Mouse (Mus musculus) heart, embryonic 11.5 days (tissue): ENCODE data around the gene Sdf2l1. TPM values are rescaled to one million over a fixed set of nuclear protein-coding genes. Genes with fewer than 3 reads are reported as not detected.

Source experiments
- ATAC-seq: fragments of 200-750 bp; cut with Nextera tagmentation; replicated peaks from 2 replicates; pipeline ENCODE4 v1.8.0; 2017; ENCODE audit warnings: moderate library complexity; ENCODE audit not compliant: insufficient number of reproducible peaks, low FRiP score, low TSS enrichment
- H3K27ac ChIP-seq: fragments of 300-500 bp; sonication (generic); 2 replicates; pipeline ENCODE4 v1.5.1; 2014; ENCODE audit warnings: mild to moderate bottlenecking, low read depth, low read length
- H3K27me3 ChIP-seq: fragments of 300-500 bp; sonication (generic); 2 replicates; pipeline ENCODE4 v1.6.1; 2014; ENCODE audit warnings: mild to moderate bottlenecking, low read length, mixed read lengths; ENCODE audit not compliant: control insufficient read depth, insufficient read depth
- H3K36me3 ChIP-seq: fragments of 300-500 bp; sonication (generic); 2 replicates; pipeline ENCODE4 v1.6.1; 2014; ENCODE audit warnings: mild to moderate bottlenecking, low read length, moderate library complexity, mixed read lengths; ENCODE audit not compliant: control insufficient read depth, insufficient read depth
- H3K4me1 ChIP-seq: fragments of 300-500 bp; sonication (generic); 2 replicates; pipeline ENCODE4 v1.6.1; 2014; ENCODE audit warnings: low read length; ENCODE audit not compliant: control insufficient read depth, insufficient read depth
- H3K4me2 ChIP-seq: fragments of 300-500 bp; sonication (generic); 2 replicates; pipeline ENCODE4 v1.6.1; 2014; ENCODE audit warnings: mild to moderate bottlenecking, moderate library complexity
- H3K4me3 ChIP-seq: fragments of 300-500 bp; sonication (generic); 2 replicates; pipeline ENCODE4 v1.5.1; 2014; ENCODE audit warnings: low read depth, low read length
- H3K9ac ChIP-seq: fragments of 300-500 bp; sonication (generic); 2 replicates; pipeline ENCODE4 v1.6.1; 2014; ENCODE audit warnings: mild to moderate bottlenecking, low read depth, low read length, moderate library complexity
- H3K9me3 ChIP-seq: fragments of 300-500 bp; sonication (generic); replicated peaks from 2 replicates; pipeline ENCODE4 v1.6.1; 2016; ENCODE audit warnings: low read length; ENCODE audit not compliant: control insufficient read depth
- WGBS: fragments of 180-500 bp; shearing (Covaris S2); extraction: QIAGEN DNeasy Blood & Tissue Kit; methylation state at CpG from one replicate; pipeline ENCODE4 v1.1.7; 2014; ENCODE audit not compliant: insufficient replicate concordance; 5-methylcytosine and 5-hydroxymethylcytosine counted together
- microRNA counts: library from miRNA; unstranded; fragments of <30 nt; microRNA quantifications from one replicate; lab custom pipeline; 2015
- microRNA-seq: library from miRNA; unstranded; fragments of <30 nt; microRNA quantifications from one replicate; pipeline ENCODE4, GENCODE M21; 2016; ENCODE audit warnings: borderline number of aligned reads
- polyA plus RNA-seq: library from polyadenylated mRNA; unstranded; fragments of >200 nt; fragmentation: Nextera tagmentation; extraction: Ambion mirVana; gene quantifications from 2 replicates; pipeline ENCODE4 v1.2.1, GENCODE M21; 2014

The Sdf2l1 gene
- polyA plus RNA-seq, 1 experiment from 2014 or later, result 63.6 TPM

GRCm38 (mm10) chr16:17082121-17082792 is 49.9 kb downstream of the Sdf2l1 start:
- Histone ChIP-seq H3K4me2 (no peak overlapping the region), H3K4me1 (peaks cover 14% of the 10 kb centered on the region), H3K4me3 (no peak overlapping the region), H3K27ac (no peak overlapping the region), H3K27me3 (no peaks in the 10 kb centered on the region), H3K9me3 (no peaks in the 10 kb centered on the region), H3K36me3 (peaks cover 17% of the 10 kb centered on the region; the same call in 1 of the 2 replicates), H3K9ac (no peak overlapping the region)
- no peak for ATAC-seq
- 73% methylated on average over 6 of the region's 6 CpGs for WGBS

MicroRNAs within 50 kb of the gene (microRNA counts, 519-probe panel; counts per million panel counts)
- microRNA mmu-miR-130b (lab: Ali Mortazavi, UCI) (6,454 counts per million, percentile 84 among the panel's probes with 10 or more counts), microRNA mmu-miR-301b (lab: Ali Mortazavi, UCI) (2,524 counts per million, percentile 8 among the panel's probes with 10 or more counts)

Small RNA genes lying within 50 kb of the gene (microRNA-seq; reads per million reads assigned to microRNA genes)
- gene Mir130b (5,585 reads per million, percentile 94 among the genes with 10 or more reads in this experiment), gene Mir301b (74.9 reads per million, percentile 61 among the genes with 10 or more reads in this experiment)

Other genes with a start within 250 kb of the Sdf2l1 start
- gene Ppm1f, start 235.9 kb downstream of the Sdf2l1 start, polyA plus RNA-seq, result 14.6 and 25.5 TPM in 2 replicates
- 146 and 165 TPM in 2 replicates for gene Mapk1, start 149.0 kb downstream of the Sdf2l1 start, polyA plus RNA-seq
- 20.1 and 20.4 TPM in 2 replicates for gene Ypel1, start 62.7 kb downstream of the Sdf2l1 start, polyA plus RNA-seq
- gene Ppil2, start 21.1 kb downstream of the Sdf2l1 start, polyA plus RNA-seq, result 104 and 108 TPM in 2 replicates
- gene 2610318N02Rik, start 7.2 kb downstream of the Sdf2l1 start, polyA plus RNA-seq, result 37.0 and 41.5 TPM in 2 replicates
- 4.6 and 5.8 TPM in 2 replicates for gene Ydjc, start 12.2 kb upstream of the Sdf2l1 start, polyA plus RNA-seq
- 0.07 TPM in 1 of 2 replicates, not detected in the other for gene Ccdc116, start 14.8 kb upstream of the Sdf2l1 start, polyA plus RNA-seq
- 313 and 328 TPM in 2 replicates for gene Ube2l3, start 70.3 kb upstream of the Sdf2l1 start, polyA plus RNA-seq
- 0.04 and 0.34 TPM in 2 replicates for gene Rimbp3, start 76.2 kb upstream of the Sdf2l1 start, polyA plus RNA-seq
- gene Hic2, start 101.2 kb upstream of the Sdf2l1 start, polyA plus RNA-seq, result 4.5 and 4.8 TPM in 2 replicates
- gene Tmem191c, start 143.7 kb upstream of the Sdf2l1 start, polyA plus RNA-seq, result 4.9 and 7.1 TPM in 2 replicates
- 0.61 and 2.5 TPM in 2 replicates for gene Serpind1, start 199.0 kb upstream of the Sdf2l1 start, polyA plus RNA-seq